Mouse (Mus musculus) neural tube, embryonic 12.5 days (tissue): ENCODE data around the gene Armc5. TPM values are rescaled to one million over a fixed set of nuclear protein-coding genes. Genes with fewer than 3 reads are reported as not detected.
A peak's percentile ranks its signal among the peaks of the same experiment; 100 is the strongest.

Experiments used
- ATAC-seq: fragments of 200-750 bp; cut with Nextera tagmentation; 2 replicates; pipeline ENCODE4 v1.8.0; 2017; ENCODE audit warnings: low read depth, mild to moderate bottlenecking, moderate TSS enrichment, moderate library complexity; ENCODE audit not compliant: low FRiP score
- H3K27ac ChIP-seq: fragments of 300-500 bp; sonication (generic); 2 replicates; pipeline ENCODE4 v1.5.1; 2016
- H3K27me3 ChIP-seq: fragments of 300-500 bp; sonication (generic); replicated peaks from 2 replicates; pipeline ENCODE4 v1.6.1; 2016; ENCODE audit warnings: mild to moderate bottlenecking
- H3K36me3 ChIP-seq: fragments of 300-500 bp; sonication (generic); 2 replicates; pipeline ENCODE4 v1.6.1; 2016; ENCODE audit warnings: mild to moderate bottlenecking
- H3K4me1 ChIP-seq: fragments of 300-500 bp; sonication (generic); 2 replicates; pipeline ENCODE4 v1.6.1; 2016
- H3K4me2 ChIP-seq: fragments of 300-500 bp; sonication (generic); replicated peaks from 2 replicates; pipeline ENCODE4 v1.6.1; 2016; ENCODE audit warnings: mild to moderate bottlenecking
- H3K4me3 ChIP-seq: fragments of 300-500 bp; sonication (generic); 2 replicates; pipeline ENCODE4 v1.5.1; 2016
- H3K9ac ChIP-seq: fragments of 300-500 bp; sonication (generic); 2 replicates; pipeline ENCODE4 v1.6.1; 2016; ENCODE audit warnings: mild to moderate bottlenecking
- H3K9me3 ChIP-seq: fragments of 300-500 bp; sonication (generic); 2 replicates; pipeline ENCODE4 v1.6.1; 2016; ENCODE audit warnings: mild to moderate bottlenecking
- WGBS: fragments of 180-500 bp; shearing (Covaris S2); methylation state at CpG from one replicate; pipeline ENCODE4 v1.1.7; 2016; 5-methylcytosine and 5-hydroxymethylcytosine counted together
- polyA plus RNA-seq: library from polyadenylated mRNA; unstranded; fragments of >200 nt; fragmentation: Nextera tagmentation; extraction: Ambion mirVana; gene quantifications from 2 replicates; pipeline ENCODE4 v1.2.1, GENCODE M21; 2016

Armc5 gene
- polyA plus RNA-seq, 1 experiment from 2014 or later, result 17.3 TPM

DNA sequence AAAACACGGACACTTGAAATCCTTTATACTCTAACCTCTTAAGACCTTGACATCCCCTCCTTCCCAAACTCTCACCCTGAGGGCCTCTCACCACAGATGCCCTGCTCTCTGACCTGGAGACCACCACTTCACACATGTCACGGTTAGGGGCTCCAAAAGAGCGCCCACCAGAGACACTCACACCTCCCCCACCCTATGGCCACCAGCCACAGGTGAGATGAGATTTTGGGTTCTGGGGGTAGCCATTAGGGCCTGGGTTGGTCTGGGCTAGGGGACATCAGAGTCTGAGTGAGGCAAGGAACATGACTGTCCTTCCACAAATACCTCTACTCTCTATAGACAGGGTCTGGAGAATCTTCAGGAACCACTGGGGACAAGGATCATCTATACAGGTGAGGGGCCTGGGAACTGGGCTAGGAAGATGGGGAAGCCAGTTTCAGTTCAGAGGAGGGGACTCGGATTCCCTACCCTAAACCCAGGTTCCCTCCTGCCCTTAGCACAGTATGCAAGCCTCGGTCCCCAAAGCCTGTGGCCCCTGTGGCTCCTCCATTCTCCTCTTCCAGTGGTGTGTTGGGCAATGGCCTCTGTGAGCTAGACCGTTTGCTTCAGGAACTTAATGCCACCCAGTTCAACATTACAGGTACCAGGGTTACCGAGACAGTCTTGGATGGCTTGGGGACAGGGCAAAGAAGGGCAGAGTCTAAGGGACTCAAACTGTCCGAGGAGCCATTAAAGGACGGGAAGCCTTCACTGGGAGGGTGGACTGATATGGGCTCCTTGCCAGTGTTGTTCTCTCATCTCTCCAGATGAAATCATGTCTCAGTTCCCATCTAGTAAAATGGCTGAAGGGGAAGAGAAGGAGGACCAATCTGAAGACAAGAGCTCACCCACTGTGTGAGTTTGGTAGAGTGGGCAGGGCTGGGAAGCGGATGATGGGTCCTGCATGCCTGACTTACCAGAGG is 11.2 kb downstream of the Armc5 start:
- H3K27ac ChIP-seq, result no peak overlapping the region
- 85% methylated on average over 10 of the region's 10 CpGs for whole genome bisulfite sequencing
- H3K4me2 ChIP-seq, result peak overlapping the region; percentile 73
- no peak overlapping the region for H3K4me3 ChIP-seq
- 0 out of 2 replicates have a peak, but pooled peaks cover 5% of the 10 kb centered on the region for H3K27me3 ChIP-seq
- no peaks in the 10 kb centered on the region for H3K9me3 ChIP-seq
- H3K9ac ChIP-seq, result no peak overlapping the region
- peaks cover 16% of the 10 kb centered on the region for H3K36me3 ChIP-seq
- peaks cover 19% of the 10 kb centered on the region for H3K4me1 ChIP-seq
- ATAC-seq, result no peak

- Histone ChIP-seq H3K9me3 (no peaks in the 10 kb centered on the region), H3K27ac (no peak overlapping the region), H3K27me3 (0 out of 2 replicates have a peak, but pooled peaks cover 5% of the 10 kb centered on the region), H3K9ac (no peak overlapping the region), H3K4me3 (no peak overlapping the region), H3K36me3 (peaks cover 4% of the 10 kb centered on the region), H3K4me2 (no peak overlapping the region), H3K4me1 (peaks cover 19% of the 10 kb centered on the region)
- 85% methylated on average over 5 of the region's 5 CpGs for whole genome bisulfite sequencing
- no peak for ATAC-seq
These were observed 12.9 kb downstream of the Armc5 start for GRCm38 (mm10) chr7:128249998-128250397.

DNA sequence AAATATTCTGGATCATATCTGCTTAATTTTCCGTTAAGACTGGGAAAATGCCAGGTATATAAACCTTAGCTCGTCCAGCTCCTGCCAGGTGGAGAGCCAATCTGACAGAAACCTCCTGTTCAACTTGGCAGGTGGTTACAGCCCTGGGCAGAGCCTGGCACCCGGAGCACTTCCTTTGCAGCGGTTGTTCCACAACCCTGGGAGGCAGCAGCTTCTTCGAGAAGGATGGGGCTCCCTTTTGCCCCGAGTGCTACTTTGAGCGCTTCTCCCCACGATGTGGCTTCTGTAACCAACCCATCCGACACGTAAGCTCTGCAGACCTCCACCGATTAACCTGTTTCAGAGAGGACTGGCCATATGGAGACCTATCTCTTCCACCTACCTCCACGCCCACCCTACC is 14.8 kb downstream of the Armc5 start:
- Histone ChIP-seq H3K27me3 (no peaks in the 10 kb centered on the region), H3K9me3 (no peaks in the 10 kb centered on the region), H3K4me1 (peaks cover 10% of the 10 kb centered on the region; the same call in 1 of the 2 replicates), H3K36me3 (no peaks in the 10 kb centered on the region; the same call in 1 of the 2 replicates), H3K4me3 (no peak overlapping the region), H3K9ac (peak overlapping the region; percentile 29; the same call in 1 of the 2 replicates), H3K27ac (no peak overlapping the region), H3K4me2 (peak overlapping the region; percentile 66)
- WGBS, result 51% methylated on average over 12 of the region's 12 CpGs
- no peak for ATAC-seq

GRCm38 (mm10) chr7:128252609-128253008 is 15.5 kb downstream of the Armc5 start:
- Histone ChIP-seq H3K9ac (peak overlapping the region; percentile 53), H3K9me3 (no peaks in the 10 kb centered on the region), H3K27me3 (no peaks in the 10 kb centered on the region), H3K27ac (no peak overlapping the region), H3K4me2 (peak overlapping the region; percentile 66), H3K4me3 (peak overlapping the region; percentile 24), H3K36me3 (no peaks in the 10 kb centered on the region; the same call in 1 of the 2 replicates), H3K4me1 (peaks cover 10% of the 10 kb centered on the region; the same call in 1 of the 2 replicates)
- 10% methylated on average over 24 of the region's 24 CpGs for WGBS
- ATAC-seq, result 0 out of 2 replicates have a peak, but pooled peaks have one; percentile 61

GRCm38 (mm10) chr7:128254978-128255377 is 17.8 kb downstream of the Armc5 start:
- ATAC-seq, result no peak
- Histone ChIP-seq H3K4me1 (peaks cover 10% of the 10 kb centered on the region; the same call in 1 of the 2 replicates), H3K4me2 (no peak overlapping the region), H3K9me3 (no peaks in the 10 kb centered on the region), H3K27me3 (no peaks in the 10 kb centered on the region), H3K4me3 (no peak overlapping the region), H3K36me3 (no peaks in the 10 kb centered on the region), H3K27ac (no peak overlapping the region), H3K9ac (no peak overlapping the region)
- 61% methylated on average over 2 of the region's 2 CpGs for WGBS

DNA sequence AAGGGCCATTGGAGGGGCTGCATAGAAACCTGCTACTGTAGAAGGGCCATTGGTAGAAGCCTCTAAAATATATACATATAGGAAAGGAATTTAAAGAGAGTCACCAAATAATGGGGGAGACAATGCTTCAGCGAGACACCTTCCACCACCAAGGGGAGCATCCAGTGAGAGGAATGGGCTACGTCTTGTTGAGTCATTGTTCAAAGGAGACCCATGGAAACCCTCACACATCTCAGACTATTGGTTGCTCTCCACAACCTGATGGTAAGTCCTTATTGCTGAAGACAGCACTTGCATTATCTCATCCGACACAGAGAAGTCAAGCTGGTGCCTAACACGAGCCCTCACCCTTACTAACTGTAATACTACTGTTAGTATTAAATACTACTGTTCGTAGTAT is 18.6 kb downstream of the Armc5 start:
- WGBS, result 88% methylated on average over 5 of the region's 5 CpGs
- H3K4me3 ChIP-seq, result no peak overlapping the region
- H3K4me1 ChIP-seq, result peaks cover 10% of the 10 kb centered on the region; the same call in 1 of the 2 replicates
- H3K27me3 ChIP-seq, result no peaks in the 10 kb centered on the region
- no peak overlapping the region for H3K4me2 ChIP-seq
- no peaks in the 10 kb centered on the region for H3K9me3 ChIP-seq
- no peak overlapping the region for H3K9ac ChIP-seq
- H3K36me3 ChIP-seq, result no peaks in the 10 kb centered on the region
- ATAC-seq, result no peak
- H3K27ac ChIP-seq, result no peak overlapping the region

GRCm38 (mm10) chr7:128256783-128257334 is 19.7 kb downstream of the Armc5 start:
- no peak for ATAC-seq
- Histone ChIP-seq H3K4me1 (peaks cover 10% of the 10 kb centered on the region; the same call in 1 of the 2 replicates), H3K4me3 (no peak overlapping the region), H3K4me2 (no peak overlapping the region), H3K36me3 (no peaks in the 10 kb centered on the region), H3K27me3 (no peaks in the 10 kb centered on the region), H3K9ac (no peak overlapping the region), H3K27ac (no peak overlapping the region), H3K9me3 (no peaks in the 10 kb centered on the region)
- 67% methylated on average over 5 of the region's 5 CpGs for WGBS

- Histone ChIP-seq H3K9ac (no peak within 1 kb of the TSS), H3K27me3 (no peaks in the 10 kb centered on the region), H3K4me1 (no peaks in the 10 kb centered on the region), H3K4me3 (no peak within 1 kb of the TSS), H3K4me2 (no peak within 1 kb of the TSS), H3K27ac (no peak within 1 kb of the TSS), H3K9me3 (no peaks in the 10 kb centered on the region), H3K36me3 (peaks cover 3% of the 10 kb centered on the region; the same call in 1 of the 2 replicates)
- WGBS, result 86% methylated on average over 6 of the region's 6 CpGs
- no peak for ATAC-seq
These were observed 28.3 kb downstream of the Armc5 start, which contains the start of gene Slc5a2 for GRCm38 (mm10) chr7:128265411-128265810. Slc5a2 (plus strand) TSS chr7:128265657.

DNA sequence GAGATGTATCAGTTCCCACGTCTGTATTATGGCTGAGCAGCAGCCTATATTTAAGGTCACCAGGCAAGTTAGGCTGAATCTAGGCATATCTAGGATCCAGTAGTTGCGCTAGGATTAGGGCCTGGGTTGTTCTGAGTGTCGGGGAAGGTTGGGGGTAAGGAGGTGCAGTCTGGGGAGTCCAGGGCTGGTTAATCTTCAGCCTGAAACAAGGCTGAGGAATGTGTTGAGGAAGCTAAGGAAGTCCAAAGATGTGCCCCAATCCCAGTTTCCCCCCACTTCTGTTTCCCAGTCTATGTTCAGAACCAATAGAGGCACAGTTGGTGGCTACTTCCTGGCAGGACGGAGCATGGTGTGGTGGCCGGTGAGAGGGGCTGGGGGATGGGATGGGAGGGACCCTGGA is 28.9 kb downstream of the Armc5 start:
- Histone ChIP-seq H3K4me2 (no peak overlapping the region), H3K4me1 (no peaks in the 10 kb centered on the region), H3K4me3 (no peak overlapping the region), H3K27ac (no peak overlapping the region), H3K36me3 (peaks cover 7% of the 10 kb centered on the region; the same call in 1 of the 2 replicates), H3K27me3 (no peaks in the 10 kb centered on the region), H3K9me3 (no peaks in the 10 kb centered on the region), H3K9ac (no peak overlapping the region)
- ATAC-seq, result no peak
- 78% methylated on average over 5 of the region's 5 CpGs for WGBS

- Histone ChIP-seq H3K4me3 (no peak overlapping the region), H3K36me3 (peaks cover 20% of the 10 kb centered on the region), H3K4me1 (no peaks in the 10 kb centered on the region), H3K9ac (no peak overlapping the region), H3K27me3 (no peaks in the 10 kb centered on the region), H3K4me2 (no peak overlapping the region), H3K9me3 (no peaks in the 10 kb centered on the region), H3K27ac (no peak overlapping the region)
- no peak for ATAC-seq
- WGBS, result 69% methylated on average over 13 of the region's 13 CpGs
These were observed 30.2 kb downstream of the Armc5 start for GRCm38 (mm10) chr7:128267391-128267790.

GRCm38 (mm10) chr7:128267813-128268212 is 30.7 kb downstream of the Armc5 start:
- Histone ChIP-seq H3K4me2 (no peak overlapping the region), H3K27me3 (no peaks in the 10 kb centered on the region), H3K4me1 (no peaks in the 10 kb centered on the region), H3K27ac (no peak overlapping the region), H3K9me3 (no peaks in the 10 kb centered on the region), H3K9ac (no peak overlapping the region), H3K4me3 (no peak overlapping the region), H3K36me3 (peaks cover 23% of the 10 kb centered on the region)
- ATAC-seq, result no peak
- WGBS, result 69% methylated on average over 7 of the region's 7 CpGs

- Histone ChIP-seq H3K9me3 (no peaks in the 10 kb centered on the region), H3K27me3 (no peaks in the 10 kb centered on the region), H3K9ac (no peak overlapping the region), H3K27ac (no peak overlapping the region), H3K4me1 (no peaks in the 10 kb centered on the region), H3K4me3 (no peak overlapping the region), H3K4me2 (no peak overlapping the region), H3K36me3 (peaks cover 47% of the 10 kb centered on the region)
- WGBS, result 63% methylated on average over 13 of the region's 13 CpGs
- ATAC-seq, result no peak
These were observed 33.3 kb downstream of the Armc5 start for GRCm38 (mm10) chr7:128270431-128270850.
